Mouse (Mus musculus) kidney, adult 8-10 months (tissue): ENCODE data around the gene Fam90a1b.
"Not testable (repeated sequence)": the region's sequence is repeated elsewhere in the genome, so short reads cannot be mapped to it uniquely, and the experiment has no call there.

ENCODE experiments used
- DNase-seq, 2 experiments: peaks; one replicate each; pipeline ENCODE4 v3.0.0; 2022

The Fam90a1b gene

GRCm38 (mm10) chrX:94366670-94367241 is at the start of gene Fam90a1b, which contains the start of gene Apoo:
Fam90a1b (minus strand) TSS chrX:94366777.
Apoo (plus strand) TSS chrX:94367117.
- DNase-seq = peak; percentile 97 to 98

- peak; percentile 3 to 12 for DNase-seq
These were observed 42.4 kb upstream of the Fam90a1b start for GRCm38 (mm10) chrX:94408975-94409374.

- no peak for DNase-seq
These were observed 12.2 kb upstream of the Fam90a1b start for GRCm38 (mm10) chrX:94378734-94379133.

- DNase-seq = peak in 1 of 2 experiments; percentile 15
These were observed 671 bp upstream of the Fam90a1b start for GRCm38 (mm10) chrX:94367248-94367647.

- peak in 1 of 2 experiments; percentile 3 for DNase-seq
These were observed 548 bp downstream of the Fam90a1b start for GRCm38 (mm10) chrX:94366029-94366428.

GRCm38 (mm10) chrX:94365381-94365925 is 1.1 kb downstream of the Fam90a1b start:
- no peak for DNase-seq

GRCm38 (mm10) chrX:94343638-94344037 is 22.9 kb downstream of the Fam90a1b start:
- not testable (repeated sequence) for DNase-seq

- DNase-seq = no peak
These were observed 45.3 kb downstream of the Fam90a1b start for GRCm38 (mm10) chrX:94321036-94321902.
